Mouse (Mus musculus): ENCODE data around the gene Cpn1. TPM values are rescaled to one million over a fixed set of nuclear protein-coding genes. Genes with fewer than 3 reads are reported as not detected.

The Cpn1 gene
- polyA plus RNA-seq, 1 experiment from 2014 or later, result 0.39 TPM

DNA sequence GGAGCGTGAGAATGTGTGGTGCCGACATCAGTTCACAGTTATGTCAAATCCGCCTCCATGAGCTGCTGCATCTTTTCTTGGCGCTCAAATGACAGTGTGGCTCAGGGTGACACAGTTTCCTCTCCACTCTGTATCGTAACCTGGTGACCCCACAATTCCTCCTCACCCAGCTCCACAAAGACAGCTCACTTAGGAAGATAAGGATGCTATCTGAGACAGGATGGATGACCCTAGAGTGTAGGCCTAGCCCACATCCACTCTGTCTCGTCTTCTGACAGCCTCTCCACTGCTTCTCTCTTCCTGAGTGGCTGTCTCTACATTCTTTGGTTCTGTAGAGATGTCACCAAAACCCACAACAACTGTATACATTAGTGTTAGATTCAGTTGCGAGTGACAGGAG is 9.1 kb upstream of the Cpn1 start:
- Histone ChIP-seq H3K36me3 (ENCODE audit: control insufficient read depth, insufficient read depth) (no peaks in the 10 kb centered on the region), H3K27me3 (replicated peaks; ENCODE audit: control insufficient read depth, insufficient read depth, low read length) (no peaks in the 10 kb centered on the region), H3K27ac (ENCODE audit: low read length) (no peak overlapping the region), H3K4me2 (ENCODE audit: low read length) (no peak overlapping the region), H3K9me3 (ENCODE audit: control insufficient read depth, low read length) (no peaks in the 10 kb centered on the region), H3K4me3 (replicated peaks; ENCODE audit: low read length) (no peak overlapping the region), H3K4me1 (replicated peaks; ENCODE audit: control insufficient read depth, insufficient read depth, low read length) (no peaks in the 10 kb centered on the region), H3K9ac (replicated peaks; ENCODE audit: low read depth, low read length) (no peak overlapping the region)
- WGBS, result 79% methylated on average over 7 of the region's 7 CpGs
- no peak for ATAC-seq

- no peaks in the 10 kb centered on the region for H3K27me3 ChIP-seq (replicated peaks; ENCODE audit: control insufficient read depth, insufficient read depth, low read length)
- no peak overlapping the region for H3K4me3 ChIP-seq (replicated peaks; ENCODE audit: low read length)
- H3K27ac ChIP-seq (ENCODE audit: low read length), result no peak overlapping the region
- H3K36me3 ChIP-seq (ENCODE audit: control insufficient read depth, insufficient read depth), result no peaks in the 10 kb centered on the region
- H3K9me3 ChIP-seq (ENCODE audit: control insufficient read depth, low read length), result no peaks in the 10 kb centered on the region
- 83% methylated on average over 4 of the region's 4 CpGs for WGBS
- no peak overlapping the region for H3K9ac ChIP-seq (replicated peaks; ENCODE audit: low read depth, low read length)
- no peaks in the 10 kb centered on the region for H3K4me1 ChIP-seq (replicated peaks; ENCODE audit: control insufficient read depth, insufficient read depth, low read length)
- no peak overlapping the region for H3K4me2 ChIP-seq (ENCODE audit: low read length)
- ATAC-seq, result no peak
These were observed 6.1 kb upstream of the Cpn1 start for GRCm38 (mm10) chr19:43992464-43992863.

- Histone ChIP-seq H3K27me3 (replicated peaks; ENCODE audit: control insufficient read depth, insufficient read depth, low read length) (no peaks in the 10 kb centered on the region), H3K4me2 (ENCODE audit: low read length) (no peak overlapping the region), H3K36me3 (ENCODE audit: control insufficient read depth, insufficient read depth) (no peaks in the 10 kb centered on the region), H3K4me1 (replicated peaks; ENCODE audit: control insufficient read depth, insufficient read depth, low read length) (no peaks in the 10 kb centered on the region), H3K9me3 (ENCODE audit: control insufficient read depth, low read length) (no peaks in the 10 kb centered on the region), H3K27ac (ENCODE audit: low read length) (no peak overlapping the region), H3K4me3 (replicated peaks; ENCODE audit: low read length) (no peak overlapping the region), H3K9ac (replicated peaks; ENCODE audit: low read depth, low read length) (no peak overlapping the region)
- ATAC-seq, result no peak
- 79% methylated on average over 8 of the region's 8 CpGs for WGBS
These were observed 4.0 kb upstream of the Cpn1 start for GRCm38 (mm10) chr19:43990362-43990761.

DNA sequence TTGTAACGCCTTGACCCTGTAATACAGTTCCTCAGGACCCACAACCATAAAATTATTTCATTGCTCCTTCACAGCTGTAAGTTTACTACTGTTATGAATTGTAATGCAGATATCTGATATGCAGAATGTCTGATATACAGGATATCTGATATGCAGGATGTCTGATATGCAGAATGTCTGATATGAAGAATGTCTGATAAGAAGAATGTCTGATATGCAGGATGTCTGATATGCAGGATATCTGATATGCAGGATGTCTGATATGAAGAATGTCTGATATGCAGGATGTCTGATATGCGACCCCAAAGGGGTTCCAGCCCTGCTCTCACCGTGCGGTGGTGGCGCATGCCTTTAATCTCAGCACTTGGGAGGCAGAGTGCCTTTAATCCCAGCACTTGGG is 4.4 kb downstream of the Cpn1 start:
- WGBS, result 91% methylated on average over 5 of the region's 5 CpGs
- H3K9ac ChIP-seq (replicated peaks; ENCODE audit: low read depth, low read length), result no peak overlapping the region
- no peaks in the 10 kb centered on the region for H3K27me3 ChIP-seq (replicated peaks; ENCODE audit: control insufficient read depth, insufficient read depth, low read length)
- no peaks in the 10 kb centered on the region for H3K4me1 ChIP-seq (replicated peaks; ENCODE audit: control insufficient read depth, insufficient read depth, low read length)
- no peaks in the 10 kb centered on the region for H3K36me3 ChIP-seq (ENCODE audit: control insufficient read depth, insufficient read depth)
- H3K9me3 ChIP-seq (ENCODE audit: control insufficient read depth, low read length), result no peaks in the 10 kb centered on the region
- H3K4me3 ChIP-seq (replicated peaks; ENCODE audit: low read length), result no peak overlapping the region
- ATAC-seq, result no peak
- H3K4me2 ChIP-seq (ENCODE audit: low read length), result no peak overlapping the region
- H3K27ac ChIP-seq (ENCODE audit: low read length), result no peak overlapping the region

GRCm38 (mm10) chr19:43980711-43981110 is 5.6 kb downstream of the Cpn1 start:
- no peak for ATAC-seq
- Histone ChIP-seq H3K4me2 (ENCODE audit: low read length) (no peak overlapping the region), H3K4me3 (replicated peaks; ENCODE audit: low read length) (no peak overlapping the region), H3K36me3 (ENCODE audit: control insufficient read depth, insufficient read depth) (no peaks in the 10 kb centered on the region), H3K9ac (replicated peaks; ENCODE audit: low read depth, low read length) (no peak overlapping the region), H3K9me3 (ENCODE audit: control insufficient read depth, low read length) (no peaks in the 10 kb centered on the region), H3K27me3 (replicated peaks; ENCODE audit: control insufficient read depth, insufficient read depth, low read length) (no peaks in the 10 kb centered on the region), H3K4me1 (replicated peaks; ENCODE audit: control insufficient read depth, insufficient read depth, low read length) (no peaks in the 10 kb centered on the region), H3K27ac (ENCODE audit: low read length) (no peak overlapping the region)
- 97% methylated on average over 17 of the region's 17 CpGs for WGBS

DNA sequence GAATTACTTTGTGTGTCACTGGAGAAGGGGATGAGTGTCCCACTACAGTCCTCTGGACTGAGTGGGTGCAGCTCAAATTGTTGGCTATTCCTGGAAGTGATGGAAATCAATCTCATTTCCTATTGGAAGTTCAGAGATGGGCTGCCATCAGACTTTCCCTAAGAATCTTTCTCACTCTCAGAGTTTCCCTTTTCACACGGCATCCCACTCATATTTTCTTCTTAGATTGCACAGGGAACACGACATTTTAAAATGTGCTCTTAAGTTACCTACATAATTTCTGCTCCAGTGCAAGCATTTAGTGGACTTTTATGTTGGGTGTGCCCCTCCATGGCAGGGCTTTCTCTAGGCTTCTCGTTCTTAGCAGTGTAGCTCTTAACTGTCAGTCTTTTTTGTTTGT is 8.6 kb downstream of the Cpn1 start:
- 83% methylated on average over 3 of the region's 3 CpGs for WGBS
- ATAC-seq, result no peak
- H3K9ac ChIP-seq (replicated peaks; ENCODE audit: low read depth, low read length), result no peak overlapping the region
- H3K36me3 ChIP-seq (ENCODE audit: control insufficient read depth, insufficient read depth), result no peaks in the 10 kb centered on the region
- no peaks in the 10 kb centered on the region for H3K4me1 ChIP-seq (replicated peaks; ENCODE audit: control insufficient read depth, insufficient read depth, low read length)
- no peak overlapping the region for H3K27ac ChIP-seq (ENCODE audit: low read length)
- no peaks in the 10 kb centered on the region for H3K9me3 ChIP-seq (ENCODE audit: control insufficient read depth, low read length)
- no peak overlapping the region for H3K4me2 ChIP-seq (ENCODE audit: low read length)
- no peak overlapping the region for H3K4me3 ChIP-seq (replicated peaks; ENCODE audit: low read length)
- H3K27me3 ChIP-seq (replicated peaks; ENCODE audit: control insufficient read depth, insufficient read depth, low read length), result no peaks in the 10 kb centered on the region

GRCm38 (mm10) chr19:43976661-43977060 is 9.7 kb downstream of the Cpn1 start:
- Histone ChIP-seq H3K36me3 (ENCODE audit: control insufficient read depth, insufficient read depth) (no peaks in the 10 kb centered on the region), H3K4me2 (ENCODE audit: low read length) (no peak overlapping the region), H3K4me3 (replicated peaks; ENCODE audit: low read length) (no peak overlapping the region), H3K4me1 (replicated peaks; ENCODE audit: control insufficient read depth, insufficient read depth, low read length) (no peaks in the 10 kb centered on the region), H3K27me3 (replicated peaks; ENCODE audit: control insufficient read depth, insufficient read depth, low read length) (no peaks in the 10 kb centered on the region), H3K9me3 (ENCODE audit: control insufficient read depth, low read length) (no peaks in the 10 kb centered on the region), H3K9ac (replicated peaks; ENCODE audit: low read depth, low read length) (no peak overlapping the region), H3K27ac (ENCODE audit: low read length) (no peak overlapping the region)
- ATAC-seq, result no peak
- WGBS, result 85% methylated on average over 6 of the region's 6 CpGs

- WGBS, result 92% methylated on average over 6 of the region's 6 CpGs
- H3K4me2 ChIP-seq (ENCODE audit: low read length), result no peak overlapping the region
These were observed 12.1 kb downstream of the Cpn1 start for GRCm38 (mm10) chr19:43974221-43974620.

GRCm38 (mm10) chr19:43973711-43974110 is 12.6 kb downstream of the Cpn1 start:
- H3K4me3 ChIP-seq (replicated peaks; ENCODE audit: low read length), result no peak overlapping the region
- no peak overlapping the region for H3K9ac ChIP-seq (replicated peaks; ENCODE audit: low read depth, low read length)
- no peaks in the 10 kb centered on the region for H3K9me3 ChIP-seq (ENCODE audit: control insufficient read depth, low read length)
- no peaks in the 10 kb centered on the region for H3K36me3 ChIP-seq (ENCODE audit: control insufficient read depth, insufficient read depth)
- WGBS, result 87% methylated on average over 9 of the region's 9 CpGs
- no peaks in the 10 kb centered on the region for H3K27me3 ChIP-seq (replicated peaks; ENCODE audit: control insufficient read depth, insufficient read depth, low read length)
- H3K4me1 ChIP-seq (replicated peaks; ENCODE audit: control insufficient read depth, insufficient read depth, low read length), result no peaks in the 10 kb centered on the region
- no peak for ATAC-seq
- H3K27ac ChIP-seq (ENCODE audit: low read length), result no peak overlapping the region
- no peak overlapping the region for H3K4me2 ChIP-seq (ENCODE audit: low read length)

More at GRCm38 (mm10) chr19:43974221-43974620, 12.1 kb downstream of the Cpn1 start:
- no peak overlapping the region for H3K9ac ChIP-seq (replicated peaks; ENCODE audit: low read depth, low read length)
- no peaks in the 10 kb centered on the region for H3K27me3 ChIP-seq (replicated peaks; ENCODE audit: control insufficient read depth, insufficient read depth, low read length)
- no peaks in the 10 kb centered on the region for H3K9me3 ChIP-seq (ENCODE audit: control insufficient read depth, low read length)
- no peak overlapping the region for H3K27ac ChIP-seq (ENCODE audit: low read length)
- no peak overlapping the region for H3K4me3 ChIP-seq (replicated peaks; ENCODE audit: low read length)
- H3K36me3 ChIP-seq (ENCODE audit: control insufficient read depth, insufficient read depth), result no peaks in the 10 kb centered on the region
- H3K4me1 ChIP-seq (replicated peaks; ENCODE audit: control insufficient read depth, insufficient read depth, low read length), result no peaks in the 10 kb centered on the region
- no peak for ATAC-seq

DNA sequence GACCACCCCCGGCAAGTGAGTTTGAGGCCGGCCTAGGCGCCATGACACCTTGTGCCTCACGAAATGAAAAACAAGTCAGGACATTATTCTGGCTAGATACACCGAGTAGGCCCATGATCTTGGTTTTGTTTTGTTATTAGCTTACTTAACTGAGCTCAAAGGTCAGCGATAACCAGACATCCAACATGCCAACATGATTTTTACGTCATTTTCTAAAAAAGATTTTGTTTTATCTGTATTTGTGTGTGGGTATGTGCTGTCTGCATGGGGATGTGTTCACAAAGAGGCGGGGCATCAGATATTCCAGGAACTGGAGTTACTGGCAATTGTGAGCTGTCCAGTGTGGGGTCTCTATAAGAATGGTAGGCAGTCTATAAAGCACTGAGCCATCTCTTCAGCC is 14.2 kb downstream of the Cpn1 start:
- H3K9me3 ChIP-seq (ENCODE audit: control insufficient read depth, low read length), result no peaks in the 10 kb centered on the region
- H3K27ac ChIP-seq (ENCODE audit: low read length), result no peak overlapping the region
- H3K4me2 ChIP-seq (ENCODE audit: low read length), result no peak overlapping the region
- H3K4me3 ChIP-seq (replicated peaks; ENCODE audit: low read length), result no peak overlapping the region
- WGBS, result 93% methylated on average over 8 of the region's 8 CpGs
- no peak for ATAC-seq
- no peaks in the 10 kb centered on the region for H3K27me3 ChIP-seq (replicated peaks; ENCODE audit: control insufficient read depth, insufficient read depth, low read length)
- H3K36me3 ChIP-seq (ENCODE audit: control insufficient read depth, insufficient read depth), result no peaks in the 10 kb centered on the region
- no peak overlapping the region for H3K9ac ChIP-seq (replicated peaks; ENCODE audit: low read depth, low read length)
- no peaks in the 10 kb centered on the region for H3K4me1 ChIP-seq (replicated peaks; ENCODE audit: control insufficient read depth, insufficient read depth, low read length)
